Mouse (Mus musculus): ENCODE data around the gene Dnmbp.

DNA sequence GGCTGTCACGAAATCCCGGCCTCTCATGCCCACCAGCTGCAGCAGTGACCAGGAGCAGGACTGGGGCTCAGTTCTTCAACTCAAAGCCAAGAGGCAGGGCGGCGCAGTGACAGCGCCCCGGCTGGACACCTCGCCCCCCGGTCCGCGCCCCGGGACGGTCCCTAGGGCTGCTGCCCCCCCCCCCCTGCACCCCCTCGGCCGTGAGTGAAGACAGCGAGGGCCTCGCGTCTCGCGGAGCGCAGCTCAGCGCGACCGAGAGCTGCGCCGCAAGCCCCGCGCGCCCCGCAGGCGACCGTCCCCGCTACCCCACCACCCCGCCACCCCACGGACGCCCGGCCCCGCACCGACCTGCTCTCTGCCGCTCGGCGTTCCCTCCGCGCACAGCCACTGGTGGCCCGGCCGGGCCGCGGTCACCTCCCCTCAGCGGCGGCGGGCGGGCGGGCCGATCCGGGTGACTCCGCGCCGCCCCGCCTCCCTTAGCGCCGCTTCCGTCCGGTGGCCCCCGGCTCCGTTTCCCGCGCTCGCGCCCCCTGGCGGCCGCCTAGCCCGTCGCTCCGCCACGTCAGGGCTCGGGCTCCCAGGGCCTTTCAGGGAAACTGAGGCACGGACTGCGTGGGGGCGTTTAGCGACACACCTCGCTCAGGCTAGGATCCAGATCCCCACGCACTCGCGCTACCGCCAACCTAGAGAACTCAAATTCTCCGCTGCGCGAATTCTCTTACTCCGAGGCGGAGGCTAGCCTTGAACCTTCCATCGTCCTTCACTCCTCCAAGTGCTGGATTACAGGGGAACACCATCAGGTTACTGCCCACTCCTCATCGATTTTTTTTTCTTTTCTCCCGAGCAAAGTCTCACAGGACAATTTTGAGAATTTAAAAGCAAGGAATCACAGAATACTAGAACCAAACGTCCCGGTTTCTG lies at the start of gene Dnmbp:
- TF ChIP-seq POLR2AphosphoS5 (IDR thresholded peaks at IDR 0.05; ENCODE audit: insufficient replicate concordance, low read depth, low read length) (no peak), TAL1 (conservative IDR thresholded peaks at IDR 0.05; ENCODE audit: low read depth, low read length) (no peak), CTCF (IDR thresholded peaks at IDR 0.05; ENCODE audit: low read depth, low read length) (peak; percentile 15; the same call in 1 of the 2 replicates), GATA1 (IDR thresholded peaks at IDR 0.05; ENCODE audit: borderline replicate concordance, low read length) (no peak)

Data from G1E (cell line).